Mouse (Mus musculus) hindbrain, postnatal 0 days (tissue): ENCODE measurements around the gene Foxa1. TPM values are rescaled to one million over a fixed set of nuclear protein-coding genes. Genes with fewer than 3 reads are reported as not detected.

Source experiments
- ATAC-seq: fragments of 200-750 bp; cut with Nextera tagmentation; 2 replicates; pipeline ENCODE4 v1.8.0; 2017; ENCODE audit warnings: mild to moderate bottlenecking, moderate TSS enrichment, moderate library complexity
- DNase-seq: peaks from one replicate; pipeline ENCODE4 v3.0.0-alpha.2; 2015; ENCODE audit warnings: low spot score
- H3K27ac ChIP-seq: fragments of 300-500 bp; sonication (generic); 2 replicates; pipeline ENCODE4 v1.5.1; 2014; ENCODE audit warnings: mild to moderate bottlenecking
- H3K27me3 ChIP-seq: fragments of 300-500 bp; sonication (generic); 2 replicates; pipeline ENCODE4 v1.6.1; 2014; ENCODE audit warnings: low read length, mixed read lengths; ENCODE audit not compliant: insufficient read depth
- H3K36me3 ChIP-seq: fragments of 300-500 bp; sonication (generic); 2 replicates; pipeline ENCODE4 v1.6.1; 2014; ENCODE audit warnings: low read length, mixed read lengths; ENCODE audit not compliant: insufficient read depth
- H3K4me1 ChIP-seq: fragments of 300-500 bp; sonication (generic); 2 replicates; pipeline ENCODE4 v1.6.1; 2014; ENCODE audit warnings: antibody characterized with exemption, low read length, mixed read lengths; ENCODE audit not compliant: insufficient read depth
- H3K4me2 ChIP-seq: fragments of 300-500 bp; sonication (generic); 2 replicates; pipeline ENCODE4 v1.6.1; 2014; ENCODE audit warnings: low read depth, mild to moderate bottlenecking, low read length, moderate library complexity, mixed read lengths
- H3K4me3 ChIP-seq: fragments of 300-500 bp; sonication (generic); 2 replicates; pipeline ENCODE4 v1.5.1; 2014; ENCODE audit warnings: low read length
- H3K9ac ChIP-seq: fragments of 300-500 bp; sonication (generic); replicated peaks from 2 replicates; pipeline ENCODE4 v1.6.1; 2014; ENCODE audit warnings: mild to moderate bottlenecking, low read length, moderate library complexity, mixed read lengths
- H3K9me3 ChIP-seq: fragments of 300-500 bp; sonication (generic); 2 replicates; pipeline ENCODE4 v1.6.1; 2016; ENCODE audit warnings: low read length, mixed read lengths
- CTCF ChIP-seq: IDR thresholded peaks from 2 replicates; pipeline ENCODE4 v1.5.1; 2016; ENCODE audit warnings: antibody characterized with exemption, control low read depth, low read depth
- WGBS: fragments of 180-500 bp; shearing (Covaris S2); extraction: QIAGEN DNeasy Blood & Tissue Kit; methylation state at CpG from one replicate; pipeline ENCODE4 v1.1.7; 2014; 5-methylcytosine and 5-hydroxymethylcytosine counted together
- polyA plus RNA-seq: library from polyadenylated mRNA; unstranded; fragments of >200 nt; fragmentation: Nextera tagmentation; extraction: Ambion mirVana; gene quantifications from 2 replicates; pipeline ENCODE4 v1.2.1, GENCODE M21; 2015
- total RNA-seq: library from RNA; depleted of rRNA; stranded (reverse); fragments of >200 nt; gene quantifications from 2 replicates; pipeline ENCODE4 v1.2.3, GENCODE M21; 2014; rRNA removed

Gene Foxa1
- total and polyA plus RNA-seq, 2 experiments from 2014 or later: 0.20 to 0.73 TPM

DNA sequence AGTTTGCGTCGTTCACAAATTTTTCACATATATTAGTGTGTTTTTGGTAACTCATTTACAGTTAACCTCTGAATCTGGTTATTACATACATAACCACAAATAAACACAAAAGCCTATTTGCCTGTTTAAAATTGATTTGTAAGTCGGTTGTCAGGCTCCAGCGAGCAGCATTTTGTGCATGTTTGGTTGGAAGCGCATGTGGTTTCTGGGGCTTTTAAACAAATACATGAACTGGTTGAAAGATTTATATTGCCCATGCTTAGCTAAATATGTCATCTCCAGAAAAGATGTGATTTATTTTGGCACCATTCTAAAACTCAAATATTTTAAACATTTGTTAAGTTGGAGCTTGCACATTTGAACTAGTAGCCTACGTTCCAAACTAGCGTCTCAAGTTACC is 46.5 kb downstream of the Foxa1 start:
- DNase-seq: no peak
- no peak for ATAC-seq
- H3K27me3 ChIP-seq: no peaks in the 10 kb centered on the region
- no peak for TF ChIP-seq CTCF
- no peaks in the 10 kb centered on the region for H3K4me1 ChIP-seq
- H3K27ac ChIP-seq: no peak overlapping the region
- no peak overlapping the region for H3K4me2 ChIP-seq
- WGBS: 87% methylated on average over 7 of the region's 7 CpGs
- H3K4me3 ChIP-seq: no peak overlapping the region
- H3K36me3 ChIP-seq: no peaks in the 10 kb centered on the region
- no peaks in the 10 kb centered on the region for H3K9me3 ChIP-seq
- no peak overlapping the region for H3K9ac ChIP-seq

GRCm38 (mm10) chr12:57496347-57497119 is 50.2 kb downstream of the Foxa1 start:
- TF ChIP-seq CTCF: no peak
- no peaks in the 10 kb centered on the region for H3K36me3 ChIP-seq
- H3K4me3 ChIP-seq: no peak overlapping the region
- no peaks in the 10 kb centered on the region for H3K27me3 ChIP-seq
- H3K27ac ChIP-seq: no peak overlapping the region
- H3K4me1 ChIP-seq: no peaks in the 10 kb centered on the region
- no peak overlapping the region for H3K4me2 ChIP-seq
- no peak for DNase-seq
- H3K9me3 ChIP-seq: no peaks in the 10 kb centered on the region
- ATAC-seq: no peak
- no peak overlapping the region for H3K9ac ChIP-seq
- WGBS: 83% methylated on average over 6 of the region's 6 CpGs

Other genes with a start within 250 kb of the Foxa1 start
- 0.54 and 1.3 TPM in 2 replicates for gene Ttc6, start 17.2 kb upstream of the Foxa1 start, total RNA-seq
- 1.1 TPM in 2 replicates for gene Ttc6, start 17.2 kb upstream of the Foxa1 start, polyA plus RNA-seq